Mouse (Mus musculus) T-cell, adult 2 months (primary cell): ENCODE data around the gene Emc7.

Experiments used
- DNase-seq: peaks from one replicate; pipeline ENCODE4 v3.0.0; 2022; ENCODE audit warnings: low spot score

The Emc7 gene

GRCm38 (mm10) chr2:112520526-112521482 lies 66.0 kb downstream of the Emc7 start:
- DNase-seq = no peak
